Mouse (Mus musculus): ENCODE measurements around the gene Serpinb9c.

- no peak for TF ChIP-seq CTCF (IDR thresholded peaks at IDR 0.05; ENCODE audit: low read depth)
- no peak for TF ChIP-seq EP300 (IDR thresholded peaks at IDR 0.05; ENCODE audit: low read depth)
Observed at GRCm38 (mm10) chr13:33137717-33138116, 21.8 kb downstream of the Serpinb9c start.
